Mouse (Mus musculus) forebrain, embryonic 14.5 days (tissue): ENCODE results near the gene Pank4. TPM values are rescaled to one million over a fixed set of nuclear protein-coding genes. Genes with fewer than 3 reads are reported as not detected.

ENCODE experiments used
- ATAC-seq: fragments of 200-750 bp; cut with Nextera tagmentation; 2 replicates; pipeline ENCODE4 v1.8.0; 2017; ENCODE audit warnings: mild to moderate bottlenecking, moderate library complexity
- DNase-seq: peaks from one replicate; pipeline ENCODE4 v3.0.0-alpha.2; 2015; ENCODE audit warnings: low spot score
- H3K27ac ChIP-seq: fragments of 300-500 bp; sonication (generic); 2 replicates; pipeline ENCODE4 v1.5.1; 2014; ENCODE audit warnings: low read depth, mild to moderate bottlenecking, control low read depth, low read length, moderate library complexity
- H3K27me3 ChIP-seq: fragments of 300-500 bp; sonication (generic); replicated peaks from 2 replicates; pipeline ENCODE4 v1.6.1; 2014; ENCODE audit warnings: low read length, control low read depth, mixed read lengths; ENCODE audit not compliant: control insufficient read depth, insufficient read depth
- H3K36me3 ChIP-seq: fragments of 300-500 bp; sonication (generic); 2 replicates; pipeline ENCODE4 v1.6.1; 2014; ENCODE audit warnings: low read length, control low read depth; ENCODE audit not compliant: control insufficient read depth, insufficient read depth
- H3K4me1 ChIP-seq: fragments of 300-500 bp; sonication (generic); 2 replicates; pipeline ENCODE4 v1.6.1; 2014; ENCODE audit warnings: antibody characterized with exemption, low read length, control low read depth; ENCODE audit not compliant: control insufficient read depth, insufficient read depth
- H3K4me2 ChIP-seq: fragments of 300-500 bp; sonication (generic); 2 replicates; pipeline ENCODE4 v1.6.1; 2014; ENCODE audit warnings: mild to moderate bottlenecking, control low read depth, low read length
- H3K4me3 ChIP-seq: fragments of 300-500 bp; sonication (generic); 2 replicates; pipeline ENCODE4 v1.5.1; 2014; ENCODE audit warnings: low read depth, low read length, control low read depth
- H3K9ac ChIP-seq: fragments of 300-500 bp; sonication (generic); 2 replicates; pipeline ENCODE4 v1.6.1; 2014; ENCODE audit warnings: mild to moderate bottlenecking, low read length, control low read depth, moderate library complexity
- H3K9me3 ChIP-seq: fragments of 300-500 bp; sonication (generic); replicated peaks from 2 replicates; pipeline ENCODE4 v1.6.1; 2016; ENCODE audit warnings: low read length, control low read depth, mixed read lengths; ENCODE audit not compliant: control insufficient read depth
- WGBS: fragments of 180-500 bp; shearing (Covaris S2); extraction: QIAGEN DNeasy Blood & Tissue Kit; methylation state at CpG from one replicate; pipeline ENCODE4 v1.1.7; 2014; 5-methylcytosine and 5-hydroxymethylcytosine counted together
- polyA plus RNA-seq: library from polyadenylated mRNA; unstranded; fragments of >200 nt; fragmentation: Nextera tagmentation; extraction: Ambion mirVana; gene quantifications from 2 replicates; pipeline ENCODE4 v1.2.1, GENCODE M21; 2014

The Pank4 gene
- polyA plus RNA-seq, 1 experiment from 2014 or later = 34.6 TPM

- H3K27me3 ChIP-seq = no peaks in the 10 kb centered on the region
- no peak overlapping the region for H3K4me3 ChIP-seq
- ATAC-seq = no peak
- no peak overlapping the region for H3K4me2 ChIP-seq
- H3K9ac ChIP-seq = no peak overlapping the region
- no peak for DNase-seq
- peaks cover 100% of the 10 kb centered on the region for H3K36me3 ChIP-seq
- H3K4me1 ChIP-seq = no peaks in the 10 kb centered on the region
- WGBS = 93% methylated on average over 11 of the region's 11 CpGs
- H3K27ac ChIP-seq = no peak overlapping the region
- H3K9me3 ChIP-seq = no peaks in the 10 kb centered on the region
Measured at GRCm38 (mm10) chr4:154974163-154974611, 10.3 kb downstream of the Pank4 start.

GRCm38 (mm10) chr4:154980110-154980509 is 16.2 kb downstream of the Pank4 start:
- DNase-seq (no peak), ATAC-seq (no peak)
- Histone ChIP-seq H3K4me2 (no peak overlapping the region), H3K9ac (no peak overlapping the region), H3K27me3 (no peaks in the 10 kb centered on the region), H3K4me1 (no peaks in the 10 kb centered on the region), H3K4me3 (no peak overlapping the region), H3K9me3 (no peaks in the 10 kb centered on the region), H3K27ac (no peak overlapping the region), H3K36me3 (peaks cover 70% of the 10 kb centered on the region)
- WGBS = 93% methylated on average over 4 of the region's 4 CpGs

GRCm38 (mm10) chr4:154981076-154981475 is 17.2 kb downstream of the Pank4 start:
- DNase-seq (no peak), ATAC-seq (no peak)
- Histone ChIP-seq H3K4me3 (no peak overlapping the region), H3K4me2 (no peak overlapping the region), H3K9me3 (no peaks in the 10 kb centered on the region), H3K4me1 (no peaks in the 10 kb centered on the region), H3K9ac (no peak overlapping the region), H3K27me3 (no peaks in the 10 kb centered on the region), H3K27ac (no peak overlapping the region), H3K36me3 (peaks cover 61% of the 10 kb centered on the region)
- WGBS = 94% methylated on average over 6 of the region's 6 CpGs

GRCm38 (mm10) chr4:154981530-154981929 is 17.6 kb downstream of the Pank4 start:
- Histone ChIP-seq H3K27me3 (no peaks in the 10 kb centered on the region), H3K4me1 (no peaks in the 10 kb centered on the region), H3K36me3 (peaks cover 56% of the 10 kb centered on the region), H3K4me3 (no peak overlapping the region), H3K9ac (no peak overlapping the region), H3K27ac (no peak overlapping the region), H3K9me3 (no peaks in the 10 kb centered on the region), H3K4me2 (no peak overlapping the region)
- WGBS = 33% methylated on average over 7 of the region's 7 CpGs
- ATAC-seq (peak; percentile 74), DNase-seq (peak; percentile 81)

- H3K27me3 ChIP-seq = no peaks in the 10 kb centered on the region
- no peak overlapping the region for H3K9ac ChIP-seq
- DNase-seq (no peak), ATAC-seq (no peak)
- no peak overlapping the region for H3K4me3 ChIP-seq
- H3K4me1 ChIP-seq = no peaks in the 10 kb centered on the region
- no peak overlapping the region for H3K27ac ChIP-seq
- 77% methylated on average over 19 of the region's 19 CpGs for WGBS
- no peak overlapping the region for H3K4me2 ChIP-seq
- peaks cover 47% of the 10 kb centered on the region for H3K36me3 ChIP-seq
- H3K9me3 ChIP-seq = no peaks in the 10 kb centered on the region
Measured at GRCm38 (mm10) chr4:154982247-154983120, 18.6 kb downstream of the Pank4 start.

- Histone ChIP-seq H3K4me1 (no peaks in the 10 kb centered on the region), H3K27ac (no peak overlapping the region), H3K36me3 (peaks cover 34% of the 10 kb centered on the region), H3K9ac (0 out of 2 replicates have a peak overlapping the region, but pooled peaks have one; percentile 25), H3K9me3 (no peaks in the 10 kb centered on the region), H3K27me3 (no peaks in the 10 kb centered on the region), H3K4me2 (no peak overlapping the region), H3K4me3 (no peak overlapping the region)
- 17% methylated on average over 24 of the region's 24 CpGs for WGBS
- ATAC-seq (no peak), DNase-seq (peak; percentile 6)
Measured at GRCm38 (mm10) chr4:154983767-154984166, 19.8 kb downstream of the Pank4 start.

- Histone ChIP-seq H3K9ac (0 out of 2 replicates have a peak overlapping the region, but pooled peaks have one; percentile 35), H3K4me3 (no peak overlapping the region)
- no peak for DNase-seq
Measured at GRCm38 (mm10) chr4:154985151-154985777, 21.3 kb downstream of the Pank4 start.

GRCm38 (mm10) chr4:154986096-154986495 is 22.2 kb downstream of the Pank4 start:
- Histone ChIP-seq H3K4me3 (no peak overlapping the region), H3K4me1 (no peaks in the 10 kb centered on the region), H3K9me3 (no peaks in the 10 kb centered on the region), H3K27ac (no peak overlapping the region), H3K4me2 (0 out of 2 replicates have a peak overlapping the region, but pooled peaks have one; percentile 12), H3K36me3 (peaks cover 11% of the 10 kb centered on the region), H3K27me3 (no peaks in the 10 kb centered on the region), H3K9ac (peak overlapping the region; percentile 35)
- DNase-seq (peak; percentile 69), ATAC-seq (peak; percentile 41)
- WGBS = 18% methylated on average over 15 of the region's 17 CpGs

More at GRCm38 (mm10) chr4:154985151-154985777, 21.3 kb downstream of the Pank4 start:
- no peaks in the 10 kb centered on the region for H3K9me3 ChIP-seq
- peaks cover 19% of the 10 kb centered on the region for H3K36me3 ChIP-seq
- WGBS = 77% methylated on average over 5 of the region's 5 CpGs
- ATAC-seq = no peak
- H3K4me2 ChIP-seq = no peak overlapping the region
- no peaks in the 10 kb centered on the region for H3K27me3 ChIP-seq
- H3K27ac ChIP-seq = no peak overlapping the region
- no peaks in the 10 kb centered on the region for H3K4me1 ChIP-seq

GRCm38 (mm10) chr4:154986750-154987149 is 22.8 kb downstream of the Pank4 start:
- Histone ChIP-seq H3K36me3 (peaks cover 5% of the 10 kb centered on the region; the same call in 1 of the 2 replicates), H3K9ac (no peak overlapping the region), H3K9me3 (no peaks in the 10 kb centered on the region), H3K4me2 (no peak overlapping the region), H3K27me3 (no peaks in the 10 kb centered on the region), H3K4me1 (no peaks in the 10 kb centered on the region), H3K4me3 (no peak overlapping the region), H3K27ac (no peak overlapping the region)
- no peak for ATAC-seq
- no peak for DNase-seq
- 65% methylated on average over 15 of the region's 15 CpGs for WGBS
